Mouse (Mus musculus) left cerebral cortex, adult 9 months (tissue): Measurements from ENCODE around the gene Myrip.
"Not testable (repeated sequence)": the region's sequence is repeated elsewhere in the genome, so short reads cannot be mapped to it uniquely, and the experiment has no call there.

Experiments
- DNase-seq, 2 experiments: peaks; one replicate each; pipeline ENCODE4 v3.0.0; 2022; ENCODE audit warnings: low spot score in 2 of 2

Gene Myrip

DNA sequence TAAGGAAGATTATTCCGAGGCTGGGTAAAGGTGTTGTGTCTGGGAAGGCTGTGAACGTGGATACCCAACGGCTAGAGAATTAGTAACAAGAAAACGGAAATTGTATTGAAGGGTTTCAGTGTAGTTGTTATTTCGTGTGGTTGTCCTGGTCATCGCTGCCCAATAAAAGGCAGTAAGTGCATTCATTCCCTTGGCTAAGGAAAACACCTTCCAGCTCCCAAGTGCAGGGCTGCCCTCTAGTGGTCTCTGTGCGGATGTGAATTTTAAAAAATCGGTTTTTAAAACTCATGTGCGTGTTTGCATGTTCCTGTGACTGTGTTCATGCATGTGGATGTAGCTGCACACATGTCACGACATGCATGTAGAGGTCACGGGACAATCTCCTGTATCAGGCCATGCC, 76.4 kb downstream of the Myrip start:
- DNase-seq, result peak in 1 of 2 experiments; percentile 60

DNA sequence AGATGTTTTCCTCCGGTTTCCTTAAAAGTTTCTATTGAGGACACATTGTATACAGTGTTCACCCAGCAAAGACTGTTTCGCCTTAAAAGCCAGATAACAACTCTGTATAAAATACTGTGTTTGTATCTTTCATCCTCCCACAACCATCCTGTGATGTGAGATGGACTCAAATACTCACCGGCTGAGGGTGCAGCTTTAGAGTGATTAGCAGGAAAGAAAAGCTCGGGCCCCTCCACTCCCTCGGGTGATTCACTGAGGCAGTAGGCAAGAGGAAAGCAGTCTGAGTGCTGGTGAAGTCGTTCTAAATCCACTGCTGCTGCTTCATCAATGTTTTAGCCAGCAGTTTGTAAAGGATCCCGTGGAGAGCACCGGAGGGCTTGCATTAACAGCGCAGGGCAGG, 93.9 kb downstream of the Myrip start:
- DNase-seq, result no peak

DNA sequence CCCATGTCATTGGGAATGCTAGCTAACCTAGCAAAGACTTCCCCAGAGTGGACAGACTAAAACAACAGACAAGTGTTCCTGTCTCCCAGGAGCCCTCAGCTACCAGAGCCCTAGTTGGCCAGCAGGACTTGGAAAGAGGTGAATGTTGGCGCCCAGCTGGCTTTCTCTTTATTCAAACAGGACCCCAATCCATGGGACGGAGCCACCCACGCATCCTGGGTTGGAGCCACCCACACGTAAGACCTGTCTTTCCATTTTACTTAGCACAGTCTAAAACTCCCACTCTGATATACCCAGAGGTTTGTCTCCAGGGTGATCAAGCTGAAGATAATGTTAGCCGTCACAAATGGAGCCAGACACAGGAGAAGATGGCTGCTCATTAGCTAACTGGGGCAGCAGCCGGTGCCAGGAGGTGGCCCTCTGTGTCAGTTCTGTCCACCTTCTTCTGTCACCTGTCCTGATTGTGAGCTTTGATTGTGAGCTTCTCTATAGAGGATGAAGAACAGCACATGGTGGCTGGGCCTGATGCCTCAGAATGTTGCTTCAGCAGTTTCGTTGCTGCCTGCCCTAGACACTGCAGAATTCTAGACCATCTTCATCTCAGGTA, 95.4 kb downstream of the Myrip start:
- peak in 1 of 2 experiments; percentile 53 for DNase-seq

DNA sequence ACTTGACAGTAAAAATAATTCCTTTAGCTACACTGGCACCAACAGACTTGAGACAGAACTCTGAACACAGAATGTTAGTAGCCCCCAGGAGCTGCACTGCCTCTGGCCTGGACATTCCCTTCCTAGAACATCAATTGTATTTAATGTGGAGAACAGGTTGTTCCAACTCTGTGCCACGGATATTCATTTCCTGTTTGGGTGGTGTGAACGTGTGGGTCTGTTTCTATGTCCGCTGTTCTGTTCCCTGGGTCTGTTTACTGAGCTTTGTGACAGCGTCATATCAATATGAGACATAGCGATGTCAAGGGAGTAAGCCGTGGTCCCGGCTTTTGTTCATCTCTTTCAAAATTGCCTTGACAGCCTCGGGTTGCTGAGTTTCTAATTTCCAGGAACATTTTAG, 97.0 kb downstream of the Myrip start:
- no peak for DNase-seq

DNA sequence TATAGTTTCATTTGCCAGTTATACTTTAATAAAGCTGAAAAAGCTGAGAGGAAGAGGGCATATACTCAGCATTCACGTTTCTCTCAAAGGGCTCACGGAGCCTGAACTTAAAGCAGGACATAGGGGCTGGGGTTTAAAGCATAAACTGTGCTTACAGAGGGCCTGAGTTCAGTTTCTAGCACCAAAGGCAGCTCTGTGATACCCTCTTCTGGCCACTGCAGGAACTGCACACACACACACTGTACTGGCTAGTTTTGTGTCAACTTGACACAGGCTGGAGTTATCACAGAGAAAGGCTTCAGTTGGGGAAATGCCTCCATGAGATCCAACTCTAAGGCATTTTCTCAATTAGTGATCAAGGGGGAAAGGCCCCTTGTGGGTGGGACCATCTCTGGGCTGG, 98.2 kb downstream of the Myrip start:
- not testable (repeated sequence) for DNase-seq

DNA sequence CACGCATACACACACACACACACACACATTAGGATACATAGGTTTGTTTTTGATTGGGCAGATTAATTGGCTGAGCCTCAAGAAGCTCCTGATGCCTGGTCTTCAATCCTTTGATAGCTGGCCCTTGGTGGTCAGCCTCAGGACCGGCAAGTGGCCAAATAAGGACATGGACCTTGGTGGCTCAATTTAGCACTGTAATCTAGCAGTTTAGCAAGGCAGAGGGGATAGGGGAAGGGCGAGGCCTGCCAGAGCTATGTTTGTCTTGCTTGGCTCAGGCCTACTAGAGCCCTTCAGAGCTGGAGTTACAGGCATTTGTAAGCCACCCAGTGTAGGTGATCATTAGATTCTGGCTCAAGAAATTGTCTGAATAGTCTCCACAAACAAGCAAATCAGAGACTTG, 101.1 kb downstream of the Myrip start:
- DNase-seq, result no peak

DNA sequence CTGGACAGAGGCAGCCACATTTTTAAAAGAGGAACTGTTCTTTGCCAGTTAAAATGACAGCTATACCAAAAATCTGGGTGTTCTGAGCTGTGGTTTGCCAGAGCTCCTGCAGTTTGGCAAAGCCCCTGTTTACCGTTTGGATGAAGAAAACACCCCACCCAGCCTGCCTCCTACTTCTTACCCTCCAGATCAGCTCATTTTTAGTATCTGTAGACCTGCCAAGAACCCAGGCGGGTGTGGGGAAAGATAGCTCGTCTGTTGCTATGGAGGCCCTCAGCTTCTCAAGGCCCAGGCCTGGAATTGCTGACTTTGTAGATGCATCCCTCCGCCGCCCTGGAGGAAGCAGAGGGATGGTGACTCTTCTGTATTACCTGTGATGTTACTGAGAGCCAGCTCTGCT, 102.3 kb downstream of the Myrip start:
- DNase-seq, result peak; percentile 69 to 89

DNA sequence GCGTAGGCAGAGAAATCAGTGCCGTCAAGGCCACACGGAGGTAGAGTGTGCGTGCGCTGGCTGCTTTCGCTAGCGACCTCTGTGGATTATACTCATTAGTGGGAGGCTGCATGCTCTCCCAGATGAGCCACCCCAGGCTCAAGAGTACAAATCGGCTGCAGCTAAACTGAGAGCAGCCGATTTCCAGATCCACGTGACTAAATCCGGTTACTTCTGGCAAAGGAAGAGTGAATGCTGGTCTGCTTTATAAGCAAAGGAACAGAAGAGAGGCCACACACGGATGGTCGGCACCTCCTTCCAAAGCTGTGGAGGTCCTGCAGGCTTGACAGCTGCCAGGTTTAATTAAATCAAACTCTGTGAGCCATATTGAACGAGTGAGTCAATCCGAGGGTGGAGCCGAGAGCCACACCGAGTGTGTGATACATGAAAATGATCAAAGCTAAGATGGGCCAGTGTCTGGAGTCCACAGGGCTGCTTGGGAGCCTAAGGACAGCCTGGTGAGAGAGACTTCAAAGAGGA, 108.4 kb downstream of the Myrip start:
- DNase-seq, result peak in 1 of 2 experiments; percentile 65

DNA sequence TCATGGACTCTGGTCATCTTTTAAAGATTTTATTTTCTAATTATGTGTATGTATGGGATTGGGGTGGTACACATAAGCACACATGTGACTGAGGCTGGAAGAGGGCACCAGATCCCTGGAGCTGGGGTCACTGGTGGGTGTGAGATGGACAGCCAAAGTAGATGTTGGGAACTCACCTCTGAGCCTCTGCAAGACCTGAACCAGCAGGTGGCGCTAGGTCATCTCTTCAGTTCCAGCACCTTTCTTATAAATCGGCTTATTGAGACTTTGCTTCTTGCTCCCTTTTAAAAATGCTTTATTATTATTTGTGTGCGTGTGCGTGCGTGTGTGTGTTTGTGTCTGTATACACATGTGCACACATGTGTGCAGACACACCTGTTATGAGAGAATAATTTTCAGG, 109.1 kb downstream of the Myrip start:
- DNase-seq, result peak in 1 of 2 experiments; percentile 71

DNA sequence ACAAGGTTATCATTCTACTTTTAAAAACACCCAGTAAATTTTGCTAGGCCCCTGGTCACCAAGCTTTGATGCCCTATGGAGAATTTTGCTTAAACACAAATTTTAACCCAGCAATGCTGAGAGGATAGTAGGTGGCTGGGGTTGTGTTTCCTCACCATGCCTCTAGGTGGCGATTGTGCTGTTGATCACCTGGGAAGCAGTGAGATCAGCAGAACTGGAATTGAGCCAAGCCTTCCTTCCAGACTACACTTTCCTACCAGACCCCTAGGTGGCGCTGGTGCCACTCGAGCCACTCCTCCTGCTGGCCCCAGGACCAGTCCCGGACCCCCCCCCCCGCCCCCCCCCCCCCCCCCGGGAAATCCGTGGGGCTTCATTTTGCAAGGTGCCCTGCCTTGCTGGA, 114.2 kb downstream of the Myrip start:
- peak in 1 of 2 experiments; percentile 86 for DNase-seq

DNA sequence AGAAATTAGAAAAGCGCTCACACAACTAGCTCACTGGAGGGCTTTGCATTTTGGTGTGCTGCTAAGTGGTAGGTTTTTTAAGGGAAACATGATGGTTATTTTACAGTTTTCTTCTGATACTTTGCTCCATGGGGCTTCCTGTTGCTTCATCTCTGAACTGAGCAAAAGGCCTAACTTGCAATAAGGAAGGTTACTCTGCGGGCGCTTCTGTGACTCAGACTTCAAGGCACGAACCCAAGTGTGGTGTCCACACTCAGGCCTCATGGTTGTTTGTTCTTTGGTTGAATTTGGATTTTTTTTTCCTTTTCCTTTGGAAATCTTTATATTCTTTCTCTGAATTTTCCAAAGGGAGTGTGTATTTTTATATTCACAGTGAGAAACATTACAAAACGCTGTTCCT, 114.8 kb downstream of the Myrip start:
- no peak for DNase-seq

DNA sequence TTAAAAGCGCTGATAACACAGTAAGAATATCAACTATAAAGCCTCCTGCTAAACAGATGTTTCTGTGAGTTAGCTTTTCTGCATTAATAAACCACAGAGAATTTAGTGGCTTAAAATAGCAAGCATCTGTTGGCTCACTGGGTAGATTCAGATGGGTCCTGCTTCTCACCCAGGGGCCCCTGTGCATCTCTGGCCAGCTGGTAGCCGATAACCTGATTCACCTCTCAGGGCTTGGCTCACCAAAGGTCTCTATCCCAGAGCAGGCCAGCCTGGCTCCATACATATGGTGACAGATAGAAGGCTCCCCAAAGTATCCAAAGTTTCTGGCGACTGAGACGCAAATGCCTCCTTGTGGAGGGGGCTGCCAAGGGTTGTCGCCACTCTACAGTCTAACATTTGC, 115.4 kb downstream of the Myrip start:
- DNase-seq, result no peak

DNA sequence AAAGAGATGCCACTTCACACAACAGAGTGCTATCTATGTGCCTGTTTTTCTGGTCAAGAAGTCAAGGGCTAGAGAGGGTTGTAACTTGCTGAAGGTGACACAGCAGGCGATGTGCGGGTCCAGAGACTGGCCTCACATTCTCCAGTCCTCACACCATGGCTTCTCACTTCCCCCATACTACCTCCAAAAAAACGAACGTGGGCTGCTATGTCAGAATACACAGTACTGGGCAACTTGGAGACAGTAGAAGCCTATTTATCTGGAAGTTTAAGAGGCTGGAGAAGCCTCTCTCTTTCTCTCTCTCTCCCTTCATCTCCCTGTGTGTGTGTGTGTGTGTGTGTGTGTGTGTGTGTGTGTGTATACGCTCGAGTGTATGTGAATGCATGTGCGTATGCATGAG, 117.3 kb downstream of the Myrip start:
- DNase-seq, result no peak

DNA sequence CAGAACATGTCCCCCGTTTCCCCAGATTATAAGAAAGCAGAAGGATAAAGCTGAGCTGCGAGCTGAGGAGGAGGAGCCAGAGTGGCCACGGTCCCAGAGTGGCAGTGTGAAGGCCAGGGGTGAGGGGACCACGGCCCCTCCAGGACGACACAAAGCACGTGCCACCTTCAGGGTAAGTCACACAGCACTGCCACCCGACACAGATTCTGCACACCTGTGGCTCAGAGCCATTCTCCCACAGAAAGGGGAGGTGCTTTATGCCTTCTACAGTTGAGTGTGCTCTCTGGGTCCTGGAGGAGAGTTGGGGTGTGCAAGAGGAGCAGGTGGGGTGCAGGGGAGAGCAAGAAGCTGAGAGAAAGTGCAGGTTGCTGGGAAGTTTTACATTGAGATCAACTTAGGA, 123.3 kb downstream of the Myrip start:
- DNase-seq, result no peak

DNA sequence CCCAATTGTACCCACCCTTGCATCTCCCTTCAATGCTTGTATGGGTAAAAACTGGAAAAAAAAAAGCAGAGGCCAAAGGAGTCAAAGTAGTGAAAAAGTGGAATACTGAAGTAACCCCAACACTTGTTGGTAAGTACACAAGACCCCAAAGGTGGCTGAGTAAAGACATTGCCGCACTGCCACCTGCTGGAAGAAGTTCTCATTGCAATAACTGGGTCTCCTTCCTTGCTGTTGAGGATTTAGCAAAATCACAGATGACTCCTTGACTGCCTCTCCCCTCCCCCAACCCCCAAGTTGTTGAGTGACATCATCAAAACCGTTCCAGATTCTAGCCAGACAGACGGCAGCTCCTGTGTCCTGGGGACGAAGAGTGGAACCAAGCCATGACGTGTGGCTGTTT, 124.5 kb downstream of the Myrip start:
- peak in 1 of 2 experiments; percentile 75 for DNase-seq

DNA sequence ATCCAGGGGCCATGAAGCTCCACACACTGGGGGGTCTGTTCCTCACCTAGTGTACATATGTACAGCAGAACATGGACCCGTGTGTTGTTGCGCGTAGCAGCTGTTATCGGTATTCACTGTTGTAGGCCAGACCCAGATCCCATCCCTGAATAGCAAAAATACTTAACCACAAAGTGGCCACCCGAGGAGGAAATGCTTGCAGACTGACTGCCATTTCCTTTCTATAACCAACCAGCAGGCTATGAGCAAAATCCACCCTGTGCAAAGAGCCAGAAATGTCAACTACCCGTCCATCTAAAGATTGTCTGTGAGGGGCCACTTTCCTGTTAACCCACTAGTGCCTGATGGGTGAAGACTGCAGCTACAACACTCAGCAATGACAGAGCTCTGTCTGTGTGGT, 126.9 kb downstream of the Myrip start:
- no peak for DNase-seq

DNA sequence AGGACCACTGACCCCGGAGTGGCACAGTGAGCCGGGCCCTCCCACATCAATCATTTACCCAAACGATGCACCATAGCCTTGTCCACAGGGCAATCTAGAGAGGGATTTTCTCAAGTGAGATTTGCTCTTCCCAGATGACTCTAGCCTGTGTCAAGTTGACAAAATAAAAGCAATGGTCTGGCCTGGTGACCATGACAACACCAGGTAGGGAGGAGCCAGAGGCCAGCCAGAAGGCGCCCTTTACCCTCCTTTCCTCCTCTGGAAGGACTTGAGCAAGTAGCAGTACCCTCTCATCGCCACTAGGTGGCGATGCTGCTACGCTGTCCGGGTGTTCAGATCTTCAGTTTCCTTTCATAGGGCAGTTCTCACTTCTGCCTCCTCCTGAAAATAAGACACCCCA, 132.4 kb downstream of the Myrip start:
- peak in 1 of 2 experiments; percentile 65 for DNase-seq

DNA sequence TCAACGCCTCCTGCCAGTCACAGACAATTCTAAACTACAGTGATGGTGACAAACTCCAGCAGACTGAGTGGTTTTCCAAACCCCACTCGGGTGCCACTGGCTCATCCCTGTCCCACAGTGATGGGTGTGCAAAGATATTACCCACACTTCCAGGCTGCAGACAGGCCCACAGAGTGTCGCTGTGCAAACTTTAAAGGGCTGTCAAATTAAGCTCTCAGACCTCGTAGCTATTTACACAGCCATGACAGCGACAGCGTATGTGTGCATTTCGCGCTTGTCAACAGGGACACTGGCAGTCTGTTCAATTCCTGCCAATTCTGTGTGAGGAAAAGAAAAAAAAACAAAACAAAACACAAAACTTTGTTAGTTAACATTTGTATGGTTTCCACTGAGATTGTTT, 134.5 kb downstream of the Myrip start:
- no peak for DNase-seq

DNA sequence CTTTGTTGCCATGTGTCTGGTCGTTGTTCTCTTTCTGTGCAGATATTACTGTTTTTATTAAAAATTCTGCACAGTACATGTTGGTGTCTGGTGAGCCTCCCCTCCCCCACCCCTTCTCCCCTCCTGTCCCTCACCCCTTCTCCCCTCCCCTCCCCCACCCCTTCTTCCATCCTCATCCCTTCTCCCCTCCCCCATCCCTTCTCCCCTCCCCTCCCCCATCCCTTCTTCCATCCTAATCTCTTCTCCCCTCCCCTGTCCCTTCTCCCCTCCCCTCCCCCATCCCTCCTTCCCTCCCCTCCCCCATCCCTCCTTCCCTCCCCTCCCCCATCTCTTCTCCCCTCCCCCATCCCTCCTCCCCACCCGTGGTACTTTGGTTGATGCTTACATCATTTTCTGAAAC, 135.5 kb downstream of the Myrip start:
- no peak for DNase-seq

DNA sequence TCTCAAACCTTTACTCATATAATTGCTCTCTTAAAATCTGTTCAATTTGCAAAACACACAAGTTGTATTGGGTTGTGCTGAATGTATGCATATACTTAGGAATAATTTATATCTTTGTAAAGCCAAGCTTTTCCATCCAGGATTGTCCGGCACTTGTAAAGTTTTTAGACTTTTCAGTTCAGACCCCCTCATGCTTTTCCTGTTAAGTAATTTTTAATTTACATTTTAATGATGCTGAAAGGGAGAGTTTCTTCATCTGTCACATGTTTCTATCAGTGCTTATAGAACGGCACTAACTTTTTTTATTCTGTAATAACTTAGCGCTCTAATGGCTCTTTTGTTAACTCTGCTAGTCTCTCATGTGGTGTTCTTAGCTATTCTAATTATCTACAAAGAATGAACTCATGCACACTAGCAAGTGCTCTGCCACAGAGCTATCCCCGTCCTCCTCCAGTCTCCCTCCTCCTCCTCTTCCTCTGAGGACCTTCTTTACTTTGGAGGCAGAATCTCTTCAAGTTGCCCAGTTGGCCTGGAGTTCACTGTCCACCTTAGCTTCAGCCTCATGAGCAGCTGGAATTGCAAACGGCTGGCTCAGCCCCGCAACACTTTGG, 136.1 kb downstream of the Myrip start:
- no peak for DNase-seq

DNA sequence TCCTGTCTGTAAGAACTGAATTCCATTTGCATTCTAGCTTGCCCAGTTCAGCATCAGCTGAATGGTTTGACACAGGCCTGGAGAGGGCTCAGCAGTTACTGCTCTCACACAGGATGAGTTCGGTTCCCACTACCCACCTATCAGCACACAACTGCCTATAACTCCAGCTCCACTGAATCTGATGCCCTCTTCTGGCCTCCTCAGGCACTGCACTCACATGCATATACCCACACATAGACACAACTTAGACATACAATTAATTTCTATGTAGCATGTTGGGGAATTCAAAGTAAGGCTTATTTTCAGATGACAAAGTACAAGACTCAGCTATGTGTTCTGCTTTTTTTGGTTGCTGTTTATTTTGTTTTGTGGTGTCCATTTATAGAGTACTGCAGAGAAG, 137.0 kb downstream of the Myrip start:
- no peak for DNase-seq

DNA sequence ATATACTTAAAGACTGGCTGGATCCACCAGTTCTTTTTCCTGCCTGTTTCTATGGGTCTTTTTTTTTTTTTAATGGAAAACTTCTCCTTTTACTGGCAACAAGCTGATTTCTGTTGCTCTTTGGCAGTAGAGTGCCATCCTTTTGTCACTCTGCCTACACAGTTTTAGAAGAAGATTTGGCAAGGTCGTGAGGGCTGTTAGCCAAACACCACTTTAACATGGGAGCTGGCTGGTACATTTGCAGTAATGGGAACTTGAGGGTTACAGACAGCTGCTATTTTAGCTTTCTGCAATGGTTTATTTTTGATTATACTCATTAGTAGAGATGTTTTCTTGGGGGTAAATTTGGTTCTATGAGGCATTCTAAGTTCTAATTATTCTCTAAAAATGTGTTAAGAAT, 137.5 kb downstream of the Myrip start:
- DNase-seq, result no peak

DNA sequence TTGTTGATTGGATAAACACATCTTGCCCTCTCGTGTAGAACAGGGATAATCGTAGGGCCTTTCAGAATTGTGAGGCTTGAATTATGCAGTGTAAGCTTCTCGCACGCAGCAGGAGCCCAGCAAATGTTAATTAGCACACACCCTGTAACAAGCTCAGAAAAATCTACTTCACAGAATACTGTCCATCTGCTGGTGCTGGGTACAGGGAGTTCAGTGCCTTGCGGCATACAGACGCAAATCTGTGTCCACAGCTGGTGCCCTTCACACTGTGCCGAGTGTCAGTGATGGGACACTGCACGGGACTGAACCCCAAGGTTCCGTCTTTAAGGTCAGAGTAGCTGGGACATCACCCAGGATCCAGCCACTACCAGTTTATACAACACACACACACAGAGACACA, 143.3 kb downstream of the Myrip start:
- DNase-seq, result peak in 1 of 2 experiments; percentile 46
